Mouse (Mus musculus) cerebellum, adult 2 months (tissue): ENCODE measurements around the gene Ms4a15. TPM values are rescaled to one million over a fixed set of nuclear protein-coding genes. Genes with fewer than 3 reads are reported as not detected.

Source experiments
- DNase-seq, 2 experiments: peaks; one replicate each; pipeline ENCODE4 v3.0.0; 2021
- H3K27ac ChIP-seq: fragments of 200-500 bp; 2 replicates; pipeline ENCODE4 v1.5.1; 2012; ENCODE audit warnings: low read length, control low read depth, inconsistent platforms; ENCODE audit not compliant: insufficient read depth
- H3K27me3 ChIP-seq: fragments of 200-500 bp; 2 replicates; pipeline ENCODE4 v1.6.1; 2012; ENCODE audit warnings: inconsistent platforms, mild to moderate bottlenecking, low read length, moderate library complexity; ENCODE audit not compliant: control insufficient read depth, insufficient read depth
- H3K4me1 ChIP-seq: fragments of 200-500 bp; 2 replicates; pipeline ENCODE4 v1.6.1; 2011; ENCODE audit warnings: low read length; ENCODE audit not compliant: control insufficient read depth, insufficient read depth
- H3K4me3 ChIP-seq: fragments of 200-500 bp; replicated peaks from 2 replicates; pipeline ENCODE3; 2011; ENCODE audit warnings: mild to moderate bottlenecking, low read depth, low read length, control low read depth; ENCODE audit not compliant: insufficient read depth
- CTCF ChIP-seq: fragments of 200-500 bp; IDR thresholded peaks from 2 replicates; pipeline ENCODE4 v1.5.1; 2011; ENCODE audit warnings: low read depth, mild to moderate bottlenecking, control low read depth, low read length, moderate library complexity, borderline replicate concordance; ENCODE audit not compliant: insufficient read depth
- POLR2A ChIP-seq: fragments of 200-500 bp; IDR thresholded peaks from 2 replicates; pipeline ENCODE4 v1.6.1; 2011; ENCODE audit warnings: low read length, control low read depth, borderline replicate concordance; ENCODE audit not compliant: insufficient read depth
- WGBS: fragments of 180-500 bp; shearing (Covaris S2); methylation state at CpG from one replicate; pipeline ENCODE4 v1.1.7; 2018; 5-methylcytosine and 5-hydroxymethylcytosine counted together
- polyA plus RNA-seq: library from polyadenylated mRNA; depleted of rRNA; stranded (reverse); fragments of >200 nt; gene quantifications from 2 replicates; pipeline ENCODE4 v1.2.3, GENCODE M21; 2012; rRNA removed

The Ms4a15 gene
- polyA plus RNA-seq, 1 experiment: 0.05 TPM

- TF ChIP-seq CTCF: no peak
- no peak for TF ChIP-seq POLR2A
- no peak for DNase-seq
- Histone ChIP-seq H3K4me3 (no peak overlapping the region), H3K27ac (no peak overlapping the region), H3K4me1 (no peaks in the 10 kb centered on the region), H3K27me3 (no peaks in the 10 kb centered on the region)
- 77% methylated on average over 2 of the region's 2 CpGs for WGBS
These were observed 62.4 kb downstream of the Ms4a15 start for GRCm38 (mm10) chr19:10930641-10931040.

Other genes starting within 250 kb of the Ms4a15 start
- gene Cd6, start 163.2 kb downstream of the Ms4a15 start, polyA plus RNA-seq: 0.05 and 0.10 TPM in 2 replicates
- 0.51 and 0.62 TPM in 2 replicates for gene Slc15a3, start 153.5 kb downstream of the Ms4a15 start, polyA plus RNA-seq
- 350 and 389 TPM in 2 replicates for gene Tmem132a, start 123.3 kb downstream of the Ms4a15 start, polyA plus RNA-seq
- gene Tmem109, start 111.2 kb downstream of the Ms4a15 start, polyA plus RNA-seq: 109 and 115 TPM in 2 replicates
- 278 and 288 TPM in 2 replicates for gene Prpf19, start 98.0 kb downstream of the Ms4a15 start, polyA plus RNA-seq
- 0.05 TPM in 1 of 2 replicates, not detected in the other for gene Zp1, start 72.6 kb downstream of the Ms4a15 start, polyA plus RNA-seq
- 0.06 and 0.10 TPM in 2 replicates for gene Ptgdr2, start 56.1 kb downstream of the Ms4a15 start, polyA plus RNA-seq
- 4.9 and 5.3 TPM in 2 replicates for gene Ccdc86, start 44.0 kb downstream of the Ms4a15 start, polyA plus RNA-seq
- gene Ms4a10, start 18.6 kb downstream of the Ms4a15 start, polyA plus RNA-seq: not detected in 2 replicates
- not detected in 2 replicates for gene Ms4a18, start 24.8 kb upstream of the Ms4a15 start, polyA plus RNA-seq
- not detected in 2 replicates for gene Ms4a8a, start 87.9 kb upstream of the Ms4a15 start, polyA plus RNA-seq
- not detected in 2 replicates for gene 1700017D01Rik, start 137.6 kb upstream of the Ms4a15 start, polyA plus RNA-seq
- gene 1700025F22Rik, start 172.1 kb upstream of the Ms4a15 start, polyA plus RNA-seq: not detected in 2 replicates
- gene Ms4a13, start 203.5 kb upstream of the Ms4a15 start, polyA plus RNA-seq: not detected in 2 replicates
- gene Ms4a12, start 239.2 kb upstream of the Ms4a15 start, polyA plus RNA-seq: not detected in 2 replicates